Mouse (Mus musculus) spleen, postnatal 36 days (tissue): Measurements from ENCODE around the gene Igsf10.

ENCODE experiments used
- DNase-seq, 2 experiments: peaks; one replicate each; pipeline ENCODE4 v3.0.0; 2022; ENCODE audit warnings: low spot score in 2 of 2, mixed read lengths in 1 of 2

Igsf10 gene

DNA sequence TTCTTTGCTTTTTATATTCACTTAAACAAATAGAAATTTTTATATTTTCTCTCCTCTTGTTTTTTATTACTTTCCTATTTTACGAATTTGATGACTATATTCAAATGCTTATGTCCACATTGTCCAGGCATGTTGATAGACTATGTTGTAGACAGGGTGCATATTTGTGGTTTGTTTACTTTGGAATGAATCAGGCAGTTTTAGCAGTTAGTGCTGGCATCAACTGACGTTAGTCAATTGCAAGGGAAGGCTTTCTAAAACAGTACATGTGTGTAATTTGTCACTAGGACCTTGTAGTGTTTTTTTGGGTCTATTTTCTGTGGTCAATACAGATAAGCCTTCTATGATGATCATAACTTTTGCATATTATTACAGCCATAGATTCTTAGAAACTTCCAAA, 53.6 kb downstream of the Igsf10 start:
- DNase-seq = no peak

DNA sequence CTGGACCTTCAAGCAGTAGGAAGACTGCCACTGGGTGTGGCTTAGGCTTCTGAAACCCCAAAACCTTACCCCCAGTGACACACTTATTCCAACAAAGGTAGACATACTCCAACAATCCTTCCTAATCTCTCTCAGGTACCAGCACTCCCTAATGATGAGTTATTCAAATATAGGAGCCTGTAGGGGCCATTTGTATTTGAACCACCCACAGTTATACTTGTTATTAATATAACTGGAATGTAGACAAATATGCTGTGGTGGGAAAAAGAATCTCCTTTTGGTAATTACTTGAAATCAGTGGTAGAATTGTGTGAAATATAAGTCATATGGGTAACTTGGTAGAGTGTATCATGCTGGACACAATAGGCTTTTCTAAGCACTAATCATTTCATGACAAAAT, 65.6 kb downstream of the Igsf10 start:
- DNase-seq = no peak

DNA sequence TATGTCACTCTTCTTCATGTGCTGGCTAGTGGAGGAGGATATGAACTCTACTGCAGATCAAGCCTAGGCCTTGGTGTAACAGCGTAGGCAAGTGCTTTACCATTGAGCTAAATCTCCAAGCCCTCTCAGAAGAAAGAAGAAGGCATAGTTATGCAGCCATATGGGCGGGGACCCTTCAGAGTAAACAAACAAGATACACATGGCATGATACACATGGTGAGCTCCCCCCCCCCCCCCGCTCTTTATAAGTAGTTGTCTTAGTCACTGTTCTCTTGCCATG, 66.0 kb downstream of the Igsf10 start:
- DNase-seq = no peak

DNA sequence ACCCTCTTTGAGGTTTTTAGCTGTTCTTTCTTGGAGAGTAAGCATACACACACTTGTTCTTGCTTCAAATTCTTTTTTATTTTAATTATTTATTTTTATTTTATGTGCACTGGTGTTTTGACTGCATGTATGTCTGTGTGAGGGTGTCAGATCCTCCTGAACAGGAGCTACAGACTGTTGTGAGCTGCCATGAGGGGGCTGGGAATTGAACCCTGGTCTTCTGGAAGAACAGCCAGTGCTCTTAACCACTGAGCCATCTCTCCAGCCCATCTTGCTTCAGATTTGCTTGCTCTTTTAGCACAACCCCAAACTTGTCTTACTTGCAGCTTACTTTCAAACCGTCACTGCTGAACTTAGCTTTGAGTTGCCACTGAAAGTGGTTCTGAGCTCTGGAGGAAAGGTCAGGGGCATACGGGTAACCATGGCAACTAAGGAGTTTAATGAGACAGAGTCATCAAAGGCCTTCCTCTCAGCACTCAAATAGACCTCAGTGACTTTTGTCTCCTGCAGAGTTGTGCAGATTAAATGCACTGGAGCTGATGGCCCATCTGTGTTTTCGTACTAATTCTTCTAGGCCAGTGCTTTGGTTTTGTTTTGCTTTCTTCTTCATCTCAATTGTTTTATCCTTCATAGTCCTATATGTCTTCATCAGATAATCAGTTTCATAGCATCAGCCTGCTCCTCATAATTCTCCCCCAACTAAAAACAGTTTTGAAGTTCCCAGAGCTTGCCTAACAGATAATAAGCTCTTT, 66.5 kb downstream of the Igsf10 start:
- DNase-seq = no peak

DNA sequence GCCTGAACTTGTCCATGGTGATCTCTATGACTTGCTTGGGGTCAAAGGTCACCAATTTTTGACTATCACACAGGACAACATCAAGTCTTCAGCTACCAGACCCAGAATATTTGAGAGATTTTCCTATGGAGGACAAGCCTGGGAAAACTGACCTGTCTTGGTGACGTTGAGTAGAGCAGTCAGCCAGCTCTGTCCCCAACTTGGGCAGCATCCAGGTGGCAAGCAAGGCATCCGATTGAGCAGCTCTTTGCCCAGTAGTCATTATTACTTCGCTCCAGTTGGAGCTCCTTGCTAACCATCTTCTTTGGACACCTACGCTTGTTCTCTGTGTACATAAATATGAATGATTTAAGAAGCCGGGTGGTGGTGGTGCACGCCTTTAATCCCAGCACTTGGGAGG, 73.4 kb downstream of the Igsf10 start:
- no peak for DNase-seq
